Mouse (Mus musculus) kidney, embryonic 14.5 days (tissue): ENCODE measurements around the gene Mgat5. TPM values are rescaled to one million over a fixed set of nuclear protein-coding genes. Genes with fewer than 3 reads are reported as not detected.

Experiments
- ATAC-seq: fragments of 200-750 bp; cut with Nextera tagmentation; 2 replicates; pipeline ENCODE4 v1.8.0; 2017; ENCODE audit warnings: moderate number of reproducible peaks, mild to moderate bottlenecking, moderate TSS enrichment, moderate library complexity; ENCODE audit not compliant: low FRiP score, low TSS enrichment
- H3K27ac ChIP-seq: fragments of 300-500 bp; sonication (generic); 2 replicates; pipeline ENCODE4 v1.5.1; 2014; ENCODE audit warnings: low read depth, mild to moderate bottlenecking, low read length, moderate library complexity, mixed read lengths
- H3K27me3 ChIP-seq: fragments of 300-500 bp; sonication (generic); 2 replicates; pipeline ENCODE4 v1.6.1; 2014; ENCODE audit warnings: mild to moderate bottlenecking, low read length; ENCODE audit not compliant: control insufficient read depth, insufficient read depth
- H3K36me3 ChIP-seq: fragments of 300-500 bp; sonication (generic); 2 replicates; pipeline ENCODE4 v1.6.1; 2014; ENCODE audit warnings: low read length, mixed read lengths; ENCODE audit not compliant: control insufficient read depth, insufficient read depth
- H3K4me1 ChIP-seq: fragments of 300-500 bp; sonication (generic); 2 replicates; pipeline ENCODE4 v1.6.1; 2014; ENCODE audit warnings: low read length, mixed read lengths; ENCODE audit not compliant: control insufficient read depth, insufficient read depth
- H3K4me2 ChIP-seq: fragments of 300-500 bp; sonication (generic); replicated peaks from 2 replicates; pipeline ENCODE4 v1.6.1; 2014; ENCODE audit warnings: low read depth, mild to moderate bottlenecking, low read length
- H3K4me3 ChIP-seq: fragments of 300-500 bp; sonication (generic); 2 replicates; pipeline ENCODE4 v1.5.1; 2014; ENCODE audit warnings: mild to moderate bottlenecking, low read length
- H3K9ac ChIP-seq: fragments of 300-500 bp; sonication (generic); 2 replicates; pipeline ENCODE4 v1.6.1; 2014; ENCODE audit warnings: low read depth, mild to moderate bottlenecking, low read length, moderate library complexity
- H3K9me3 ChIP-seq: fragments of 300-500 bp; sonication (generic); 2 replicates; pipeline ENCODE4 v1.6.1; 2016; ENCODE audit warnings: low read length; ENCODE audit not compliant: control insufficient read depth
- WGBS: fragments of 180-500 bp; shearing (Covaris S2); extraction: QIAGEN DNeasy Blood & Tissue Kit; methylation state at CpG from one replicate; pipeline ENCODE4 v1.1.7; 2014; 5-methylcytosine and 5-hydroxymethylcytosine counted together
- polyA plus RNA-seq: library from polyadenylated mRNA; unstranded; fragments of >200 nt; fragmentation: Nextera tagmentation; extraction: Ambion mirVana; gene quantifications from 2 replicates; pipeline ENCODE4 v1.2.1, GENCODE M21; 2014

The Mgat5 gene
- polyA plus RNA-seq, 1 experiment from 2014 or later: 11.0 TPM

- Histone ChIP-seq H3K9me3 (no peaks in the 10 kb centered on the region), H3K4me3 (no peak overlapping the region), H3K27ac (no peak overlapping the region), H3K4me2 (no peak overlapping the region), H3K9ac (no peak overlapping the region), H3K4me1 (no peaks in the 10 kb centered on the region), H3K27me3 (no peaks in the 10 kb centered on the region), H3K36me3 (peaks cover 5% of the 10 kb centered on the region; the same call in 1 of the 2 replicates)
- 45% methylated on average over 7 of the region's 7 CpGs for WGBS
- ATAC-seq: no peak
Measured at GRCm38 (mm10) chr1:127484826-127485225, 280.0 kb downstream of the Mgat5 start.

- no peak overlapping the region for H3K4me3 ChIP-seq
- no peaks in the 10 kb centered on the region for H3K4me1 ChIP-seq
- ATAC-seq: no peak
- peaks cover 5% of the 10 kb centered on the region; the same call in 1 of the 2 replicates for H3K36me3 ChIP-seq
- H3K4me2 ChIP-seq: no peak overlapping the region
- no peak overlapping the region for H3K9ac ChIP-seq
- H3K27me3 ChIP-seq: no peaks in the 10 kb centered on the region
- no peaks in the 10 kb centered on the region for H3K9me3 ChIP-seq
- H3K27ac ChIP-seq: no peak overlapping the region
- WGBS: 86% methylated on average over 4 of the region's 4 CpGs
Measured at GRCm38 (mm10) chr1:127487161-127487560, 282.3 kb downstream of the Mgat5 start.

GRCm38 (mm10) chr1:127496737-127497543, 292.1 kb downstream of the Mgat5 start:
- Histone ChIP-seq H3K36me3 (no peaks in the 10 kb centered on the region), H3K4me2 (no peak overlapping the region), H3K9ac (no peak overlapping the region), H3K4me3 (no peak overlapping the region), H3K27me3 (no peaks in the 10 kb centered on the region), H3K4me1 (no peaks in the 10 kb centered on the region), H3K9me3 (no peaks in the 10 kb centered on the region), H3K27ac (no peak overlapping the region)
- no peak for ATAC-seq
- 36% methylated on average over 9 of the region's 9 CpGs for WGBS

DNA sequence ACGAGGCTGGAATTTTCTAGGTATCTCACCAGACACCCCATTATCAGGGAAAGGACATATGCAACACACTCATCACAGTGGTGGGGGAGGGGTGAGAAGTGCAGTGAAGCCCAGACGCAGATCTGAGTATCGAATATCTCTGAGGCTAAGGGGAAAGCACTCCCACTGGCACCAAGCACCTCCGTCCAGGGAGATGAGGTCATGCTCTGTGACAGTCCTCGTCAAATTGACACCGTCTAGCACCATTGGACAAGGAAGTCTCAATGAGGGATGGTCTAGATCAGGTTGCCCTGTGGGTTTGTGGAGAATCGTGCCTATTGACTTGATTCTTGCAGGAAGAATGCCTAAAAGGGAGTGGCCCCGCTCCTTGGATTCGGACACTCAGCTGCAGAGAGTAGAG, 293.9 kb downstream of the Mgat5 start:
- H3K27me3 ChIP-seq: no peaks in the 10 kb centered on the region
- WGBS: 37% methylated on average over 9 of the region's 9 CpGs
- H3K4me2 ChIP-seq: no peak overlapping the region
- H3K9ac ChIP-seq: no peak overlapping the region
- H3K36me3 ChIP-seq: no peaks in the 10 kb centered on the region
- H3K4me1 ChIP-seq: no peaks in the 10 kb centered on the region
- no peak overlapping the region for H3K4me3 ChIP-seq
- 0 out of 2 replicates have a peak, but pooled peaks have one; percentile 40 for ATAC-seq
- H3K27ac ChIP-seq: no peak overlapping the region
- H3K9me3 ChIP-seq: no peaks in the 10 kb centered on the region

DNA sequence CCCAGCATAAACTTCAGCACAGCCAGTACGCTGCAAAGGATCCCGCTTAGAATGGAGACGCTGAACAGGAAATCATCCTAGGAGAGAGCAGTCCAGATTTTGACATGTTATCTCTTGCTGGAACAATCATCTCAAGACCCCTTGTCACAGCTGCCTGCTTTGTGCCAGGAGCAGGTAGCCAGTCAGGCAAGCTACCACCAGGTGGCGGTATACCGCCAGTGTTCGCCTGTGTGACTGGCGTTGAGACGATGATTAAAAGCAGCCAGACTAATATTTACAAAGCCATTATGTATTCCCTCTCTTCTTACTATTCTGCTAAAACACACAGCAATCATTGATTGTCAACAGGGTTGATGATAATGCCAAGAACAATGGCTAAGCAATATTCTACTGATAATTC, 295.4 kb downstream of the Mgat5 start:
- Histone ChIP-seq H3K27me3 (no peaks in the 10 kb centered on the region), H3K9ac (no peak overlapping the region), H3K4me2 (no peak overlapping the region), H3K4me3 (no peak overlapping the region), H3K9me3 (no peaks in the 10 kb centered on the region), H3K4me1 (no peaks in the 10 kb centered on the region), H3K36me3 (no peaks in the 10 kb centered on the region), H3K27ac (no peak overlapping the region)
- no peak for ATAC-seq
- WGBS: 14% methylated on average over 8 of the region's 8 CpGs

DNA sequence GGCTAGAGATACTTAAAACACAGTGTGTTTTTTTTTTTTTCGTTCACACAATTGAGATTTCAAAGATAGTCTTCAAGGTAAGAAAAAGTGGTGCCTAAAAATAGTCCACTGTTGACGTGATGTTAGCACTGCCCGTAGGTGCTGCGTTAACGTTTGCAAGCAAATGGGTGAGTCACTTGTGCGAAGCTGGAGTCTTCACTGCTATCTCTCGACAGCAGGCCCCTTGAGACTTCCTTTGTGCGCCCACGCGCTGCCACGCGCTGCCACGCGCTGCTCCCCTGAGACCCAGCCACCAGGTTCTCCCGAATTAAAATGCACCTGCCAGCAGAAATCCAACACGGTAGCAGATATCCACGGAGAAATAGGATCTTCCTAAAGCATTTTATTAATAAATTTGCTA, 295.9 kb downstream of the Mgat5 start:
- Histone ChIP-seq H3K36me3 (no peaks in the 10 kb centered on the region), H3K27me3 (no peaks in the 10 kb centered on the region), H3K9me3 (no peaks in the 10 kb centered on the region), H3K4me1 (no peaks in the 10 kb centered on the region), H3K4me2 (no peak overlapping the region), H3K27ac (no peak overlapping the region), H3K9ac (no peak overlapping the region), H3K4me3 (no peak overlapping the region)
- no peak for ATAC-seq
- WGBS: 83% methylated on average over 17 of the region's 17 CpGs

DNA sequence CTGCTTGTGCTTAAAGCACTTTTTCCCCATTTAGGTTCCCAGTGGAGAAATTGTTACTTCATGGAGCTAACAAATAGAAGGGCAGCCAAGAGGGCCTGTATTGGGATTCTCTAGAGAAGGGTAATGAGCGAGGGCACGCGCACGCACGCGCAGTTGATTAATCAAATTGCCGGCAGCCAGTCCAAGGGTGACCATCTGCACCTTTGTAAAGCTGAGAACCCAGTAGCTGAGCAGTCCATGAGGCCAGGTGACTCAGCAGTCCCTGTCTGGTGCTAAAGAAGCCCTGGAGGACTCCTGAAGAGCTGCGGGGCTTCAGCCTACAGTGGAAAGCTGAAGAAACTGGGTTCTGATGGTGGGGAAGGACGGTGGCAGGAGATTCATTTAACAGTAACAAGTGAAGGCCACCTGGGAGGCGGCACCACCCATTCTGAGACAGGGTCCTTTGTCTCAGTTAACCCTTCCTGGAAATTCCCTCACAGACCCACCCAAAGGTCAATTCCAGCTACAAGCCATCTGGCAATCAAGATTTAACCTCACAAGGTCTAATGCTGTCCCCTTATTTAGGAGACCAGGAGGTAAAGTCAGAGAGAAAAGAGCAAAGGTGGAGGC, 302.3 kb downstream of the Mgat5 start:
- no peaks in the 10 kb centered on the region for H3K9me3 ChIP-seq
- no peaks in the 10 kb centered on the region for H3K27me3 ChIP-seq
- H3K4me3 ChIP-seq: no peak overlapping the region
- 73% methylated on average over 10 of the region's 10 CpGs for WGBS
- H3K36me3 ChIP-seq: no peaks in the 10 kb centered on the region
- no peak overlapping the region for H3K9ac ChIP-seq
- no peak overlapping the region for H3K27ac ChIP-seq
- H3K4me1 ChIP-seq: no peaks in the 10 kb centered on the region
- no peak overlapping the region for H3K4me2 ChIP-seq
- ATAC-seq: no peak

DNA sequence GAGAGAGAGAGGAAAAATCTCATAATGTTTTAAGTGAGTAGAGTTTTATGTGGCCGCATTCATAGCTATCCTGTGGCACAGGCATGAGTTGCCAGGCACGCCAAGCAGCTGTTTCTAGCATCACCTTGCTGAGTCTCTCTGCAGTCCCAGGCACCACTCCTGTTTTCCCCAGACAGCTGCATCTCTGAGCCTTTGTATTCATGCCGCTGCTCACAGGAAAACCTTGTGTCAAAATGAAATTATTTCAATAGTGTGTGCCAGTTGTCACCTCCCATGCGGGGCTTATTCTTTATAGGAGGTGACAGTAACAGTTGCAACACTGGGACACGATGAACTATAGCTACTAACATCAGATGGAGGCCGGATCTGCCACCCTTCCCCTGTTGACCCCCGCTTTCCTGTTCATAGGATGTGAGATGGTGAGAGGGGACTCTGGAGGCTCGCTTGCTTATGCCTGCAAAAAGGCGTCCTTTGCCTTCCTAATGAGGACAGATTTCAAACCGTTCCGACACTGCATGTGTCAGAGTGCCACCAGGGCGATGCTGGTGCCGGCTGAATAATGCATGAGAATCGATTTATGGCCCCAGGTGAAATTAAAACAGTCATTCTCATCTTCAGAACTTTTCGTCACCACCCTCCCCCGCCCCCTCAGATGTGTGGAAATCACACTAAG, 303.4 kb downstream of the Mgat5 start:
- H3K27ac ChIP-seq: no peak overlapping the region
- no peak overlapping the region for H3K4me3 ChIP-seq
- no peaks in the 10 kb centered on the region for H3K4me1 ChIP-seq
- no peaks in the 10 kb centered on the region for H3K27me3 ChIP-seq
- no peak overlapping the region for H3K4me2 ChIP-seq
- H3K36me3 ChIP-seq: no peaks in the 10 kb centered on the region
- H3K9me3 ChIP-seq: no peaks in the 10 kb centered on the region
- 68% methylated on average over 16 of the region's 16 CpGs for WGBS
- no peak for ATAC-seq
- no peak overlapping the region for H3K9ac ChIP-seq

DNA sequence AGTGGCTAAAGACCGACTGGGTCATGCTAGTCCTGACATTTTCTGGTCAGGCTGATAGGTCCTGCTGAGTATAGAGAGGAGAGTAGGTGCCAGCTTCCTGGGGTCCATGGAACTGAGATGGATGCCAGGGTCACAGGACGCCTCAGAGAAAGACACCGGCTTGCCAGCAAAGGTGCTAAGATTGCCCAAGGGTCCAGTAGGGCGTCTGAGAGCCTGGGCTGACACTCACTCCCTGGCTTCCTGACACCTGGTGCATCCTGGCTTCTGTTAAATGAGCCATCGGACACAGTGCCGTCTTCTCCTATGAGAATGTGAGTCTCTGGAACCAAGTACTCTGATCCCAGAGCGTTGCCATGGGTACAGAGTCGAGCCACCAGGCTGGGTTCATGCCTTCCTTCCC, 304.1 kb downstream of the Mgat5 start:
- H3K4me1 ChIP-seq: no peaks in the 10 kb centered on the region
- 80% methylated on average over 8 of the region's 8 CpGs for WGBS
- no peaks in the 10 kb centered on the region for H3K27me3 ChIP-seq
- H3K27ac ChIP-seq: no peak overlapping the region
- H3K36me3 ChIP-seq: no peaks in the 10 kb centered on the region
- H3K9ac ChIP-seq: no peak overlapping the region
- H3K9me3 ChIP-seq: no peaks in the 10 kb centered on the region
- no peak overlapping the region for H3K4me2 ChIP-seq
- no peak overlapping the region for H3K4me3 ChIP-seq
- no peak for ATAC-seq
